Mouse (Mus musculus): ENCODE results near the gene Clasp1. TPM values are rescaled to one million over a fixed set of nuclear protein-coding genes. Genes with fewer than 3 reads are reported as not detected.

Gene Clasp1
- total RNA-seq, 2 experiments from 2014 or later, result 106 to 109 TPM

DNA sequence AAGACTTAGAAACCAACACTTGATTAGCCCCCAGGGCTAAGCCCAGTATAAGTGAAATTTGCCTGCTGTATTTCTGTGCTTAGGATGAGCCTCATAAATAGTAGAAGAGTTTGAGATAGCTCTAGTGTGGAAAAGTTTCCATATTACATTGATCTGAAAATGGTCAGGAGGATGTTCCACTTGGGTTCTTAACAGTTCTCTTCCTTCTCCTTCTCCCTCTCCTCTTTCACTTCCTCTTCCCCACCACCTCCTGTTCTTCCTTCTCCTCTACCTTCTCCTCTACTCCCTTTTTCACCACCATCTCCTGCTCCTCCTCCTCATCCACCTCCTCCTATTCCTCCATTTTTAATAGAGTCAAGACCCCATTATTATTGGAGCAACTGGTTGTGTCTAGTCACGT, 59.4 kb downstream of the Clasp1 start:
- DNase-seq (ENCODE audit: low spot score in 2 of 2), result no peak

DNA sequence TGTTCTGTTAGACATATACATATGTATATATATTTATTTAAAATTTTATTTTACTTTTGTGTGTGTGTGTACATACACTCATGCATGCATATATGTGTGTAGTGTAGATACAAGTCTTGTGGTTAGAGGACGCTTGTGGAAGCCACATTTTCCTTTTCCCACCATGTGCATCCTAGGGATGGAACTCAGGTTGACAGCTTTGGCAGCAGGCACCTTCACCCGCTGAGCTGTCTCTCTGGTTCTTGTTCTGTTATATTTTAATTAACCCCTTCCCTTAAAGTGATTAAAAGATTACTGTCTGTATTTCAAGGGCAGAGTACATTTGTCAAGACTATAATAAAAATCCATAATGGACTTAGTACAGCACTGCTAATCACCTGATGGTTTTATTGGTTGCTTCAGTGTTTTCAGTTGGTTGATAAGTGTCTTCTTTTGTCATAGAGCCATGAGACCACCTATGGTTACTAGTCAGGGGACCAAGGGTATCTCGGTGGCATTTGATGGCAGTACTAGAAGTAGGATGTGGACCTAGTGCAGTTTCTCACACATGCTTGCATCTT, 62.1 kb downstream of the Clasp1 start:
- no peak for DNase-seq (ENCODE audit: low spot score in 2 of 2)

DNA sequence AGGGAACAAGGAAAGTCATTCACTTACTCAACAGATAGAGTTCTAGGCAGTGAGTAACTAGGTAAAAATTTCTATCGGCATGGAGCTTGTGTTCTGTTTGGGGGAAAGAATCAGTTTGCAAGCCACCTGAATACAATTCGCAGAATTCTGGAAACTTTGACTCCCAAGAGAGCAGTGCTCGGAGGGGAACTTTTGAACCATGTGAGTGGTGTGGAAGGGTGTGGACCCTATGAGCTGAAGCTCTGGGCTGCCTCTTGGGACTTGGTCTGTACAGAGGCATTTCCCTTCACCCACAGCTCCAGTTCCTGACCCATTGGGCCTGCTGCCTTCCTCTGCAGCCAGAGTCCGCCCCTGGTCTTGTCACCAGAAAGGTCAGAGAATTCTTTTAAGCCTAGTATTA, 64.7 kb downstream of the Clasp1 start:
- DNase-seq (ENCODE audit: low spot score in 2 of 2), result no peak

DNA sequence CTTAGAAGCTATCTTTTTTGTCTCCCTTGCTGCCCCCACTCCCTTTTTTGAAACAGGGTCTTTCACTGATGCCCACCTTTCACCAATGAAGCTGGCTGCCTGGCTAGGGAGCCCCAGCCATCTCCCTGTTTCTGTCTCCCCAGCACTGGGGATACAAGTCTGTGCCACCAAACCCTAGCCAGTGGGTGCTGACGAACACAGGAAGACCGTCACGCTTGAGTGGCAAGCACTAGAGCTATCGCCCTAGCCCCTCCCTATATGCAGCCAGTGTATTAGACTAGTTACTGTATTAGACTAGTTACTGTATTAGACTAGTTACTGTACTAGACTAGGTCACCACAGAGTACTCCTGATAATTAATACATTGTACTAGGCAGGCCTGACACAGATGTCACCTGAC, 66.0 kb downstream of the Clasp1 start:
- no peak for DNase-seq (ENCODE audit: low spot score in 2 of 2)

DNA sequence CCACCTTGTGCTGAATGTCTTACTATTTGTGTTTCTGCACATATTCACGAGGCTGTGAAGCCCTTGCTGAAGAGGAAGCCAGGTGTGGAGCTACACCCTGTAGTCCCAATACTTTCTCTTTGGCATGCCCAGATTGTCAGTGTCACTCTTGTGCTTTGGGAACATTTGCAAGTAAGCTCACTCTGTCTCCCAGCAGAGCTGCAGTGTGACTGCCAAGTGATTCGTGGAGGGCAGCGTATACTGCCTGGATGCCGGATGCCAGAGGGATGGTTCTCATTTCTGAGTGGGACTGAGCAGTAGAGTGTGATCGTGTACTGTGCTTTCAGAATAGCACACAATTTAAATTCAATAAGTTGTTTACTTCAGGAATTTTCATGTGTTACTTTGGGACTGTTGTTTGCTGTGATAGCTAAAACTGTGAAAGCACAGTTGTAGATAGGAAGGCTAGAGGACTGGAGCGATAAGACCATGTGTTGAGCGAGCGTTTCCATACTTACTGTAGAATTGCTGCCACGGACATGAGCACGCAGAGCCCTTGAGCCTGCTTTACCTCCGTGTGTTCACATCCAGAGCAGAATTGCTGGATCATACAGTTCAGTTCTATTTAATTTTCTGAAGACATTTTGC, 68.5 kb downstream of the Clasp1 start:
- DNase-seq (ENCODE audit: low spot score in 2 of 2), result peak; percentile 27 to 47

DNA sequence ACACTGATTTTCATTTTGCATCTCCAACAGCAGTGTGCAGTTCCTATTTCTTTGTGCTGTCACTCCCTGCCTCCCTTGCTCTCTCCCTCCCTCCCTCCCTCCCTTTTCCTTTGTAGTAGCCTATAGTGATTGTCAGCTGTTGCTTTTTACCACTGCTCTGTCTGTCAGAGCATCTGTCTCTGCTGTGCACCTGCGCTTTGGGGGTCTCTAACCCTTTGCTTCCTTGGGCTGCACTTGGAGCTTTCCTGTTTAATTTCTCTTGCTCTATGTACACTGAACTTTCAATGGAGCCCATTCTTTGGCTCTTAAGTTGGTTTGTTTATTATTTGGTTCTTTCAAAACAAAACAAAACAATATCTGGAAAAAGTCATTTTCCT, 69.0 kb downstream of the Clasp1 start:
- DNase-seq (ENCODE audit: low spot score in 2 of 2), result no peak

DNA sequence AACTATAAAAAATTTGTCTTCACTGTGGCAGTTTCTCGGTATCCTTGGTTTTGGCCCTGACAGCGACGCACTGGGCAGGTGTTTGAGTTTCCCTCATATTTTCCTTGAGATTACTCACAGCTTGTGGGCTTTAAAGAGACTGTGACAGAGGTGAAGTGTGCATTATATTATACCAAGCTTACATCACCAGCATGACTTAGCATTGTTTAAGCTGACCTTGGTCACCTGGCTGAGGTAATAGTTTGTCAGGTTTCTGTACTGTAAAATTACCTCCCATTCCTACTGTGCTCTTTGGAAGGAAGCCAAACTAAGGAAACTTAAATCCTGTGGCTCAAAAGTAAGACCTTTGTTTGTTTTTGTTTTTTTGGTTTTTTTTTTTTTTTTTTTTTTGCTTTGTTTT, 69.4 kb downstream of the Clasp1 start:
- DNase-seq (ENCODE audit: low spot score in 2 of 2), result no peak

DNA sequence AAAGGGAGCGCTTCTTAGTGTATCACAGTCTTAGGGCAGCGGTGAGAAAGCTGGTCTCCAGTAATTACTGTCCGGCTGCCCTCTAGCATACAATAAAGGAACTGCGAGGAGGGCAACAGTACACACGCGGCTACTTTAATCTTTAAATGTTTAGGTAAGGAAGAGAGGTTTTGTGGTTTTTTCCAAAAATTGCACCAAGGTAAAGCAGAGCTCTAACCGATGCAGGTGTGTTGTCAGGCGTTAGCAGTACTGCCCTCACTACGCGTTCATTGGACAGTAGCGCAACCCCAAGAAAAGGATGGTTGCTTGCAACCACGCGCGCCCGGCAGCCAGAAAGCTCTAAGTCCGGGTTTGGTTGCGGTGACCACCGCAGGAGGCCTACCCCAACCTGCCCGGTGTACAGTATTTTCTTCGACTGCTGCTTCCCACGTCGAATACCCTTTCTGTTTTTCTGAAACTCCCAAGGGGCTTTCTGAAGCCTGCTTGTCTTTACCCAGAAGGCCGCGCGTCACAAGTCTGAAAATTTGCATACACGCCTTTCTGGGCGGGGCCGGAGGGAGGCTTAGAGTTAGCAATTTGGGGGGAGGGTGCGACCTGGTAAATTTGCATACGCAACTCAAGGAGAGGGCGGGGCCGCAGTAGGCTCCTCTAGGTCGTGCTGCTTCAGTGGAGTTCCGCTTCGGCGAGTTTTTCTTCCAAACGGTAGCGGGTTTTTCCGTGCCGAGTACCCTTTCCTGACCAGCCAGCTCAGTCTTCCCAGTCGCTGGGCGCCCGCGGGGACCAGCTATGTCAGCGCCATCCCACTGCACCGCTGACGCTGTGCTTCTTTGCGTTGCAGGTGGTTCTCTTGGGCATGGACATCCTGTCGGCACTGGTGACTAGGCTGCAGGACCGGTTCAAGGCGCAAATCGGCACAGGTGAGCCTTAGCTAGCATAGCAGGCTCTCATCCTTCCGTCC, 70.4 kb downstream of the Clasp1 start:
- peak; percentile 84 to 86 for DNase-seq (ENCODE audit: low spot score in 2 of 2)

DNA sequence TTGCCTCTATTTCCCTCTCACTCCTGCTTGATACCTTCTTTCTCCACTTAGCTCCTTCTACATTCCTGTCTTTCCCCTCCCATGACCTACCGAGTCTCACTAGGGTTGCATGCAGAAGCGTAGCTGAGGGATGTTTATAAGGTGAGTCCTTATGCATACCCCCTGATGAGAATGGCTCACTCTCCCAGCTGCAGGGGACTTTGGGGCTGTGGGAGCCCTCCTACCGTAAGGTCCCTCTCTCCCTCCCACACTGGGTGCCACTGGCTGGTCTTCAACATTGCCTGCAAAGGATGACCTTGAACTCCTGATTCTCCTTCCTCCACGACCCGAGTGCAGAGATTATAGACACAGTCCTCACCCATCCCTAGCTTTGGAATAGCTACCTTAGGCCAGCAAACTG, 71.9 kb downstream of the Clasp1 start:
- no peak for DNase-seq (ENCODE audit: low spot score in 2 of 2)

DNA sequence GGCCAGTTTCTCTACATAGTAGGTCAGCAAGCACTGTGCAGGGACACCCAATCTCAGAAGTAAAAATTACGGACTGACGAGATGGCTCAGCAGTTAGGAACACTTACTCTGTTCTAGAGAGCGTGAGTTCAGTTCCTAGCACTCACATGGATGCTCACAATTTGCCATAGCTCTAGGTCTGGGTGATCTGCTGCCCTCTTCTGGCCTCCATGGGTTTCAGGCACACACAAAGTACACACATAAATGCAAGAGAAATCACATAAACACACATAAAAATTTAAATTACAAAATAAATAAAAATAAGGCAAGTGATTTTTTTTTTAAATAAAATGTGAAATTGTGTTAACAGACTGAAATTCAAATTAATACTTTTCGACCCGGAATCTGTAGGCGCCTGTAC, 77.2 kb downstream of the Clasp1 start:
- DNase-seq (ENCODE audit: low spot score in 2 of 2), result no peak

DNA sequence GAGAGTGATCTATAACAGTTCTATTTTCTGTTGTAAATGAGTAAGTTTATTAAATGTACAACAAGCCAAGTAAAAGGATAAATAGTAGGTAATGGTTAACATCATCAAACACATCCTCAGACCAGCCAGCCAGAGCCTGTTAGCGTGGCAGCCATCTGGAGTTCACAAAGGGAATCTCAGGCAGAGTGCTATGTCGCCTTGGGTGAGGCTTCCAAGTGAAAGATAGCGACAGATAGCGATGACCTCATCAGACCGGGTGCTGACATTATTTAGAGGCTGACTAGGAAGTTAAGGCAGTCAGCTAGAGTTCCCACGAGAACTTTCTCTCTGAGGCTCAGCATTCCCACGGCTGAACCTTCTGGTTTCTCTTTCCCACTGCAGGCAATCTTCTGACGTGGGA, 83.5 kb downstream of the Clasp1 start:
- DNase-seq (ENCODE audit: low spot score in 2 of 2), result no peak

DNA sequence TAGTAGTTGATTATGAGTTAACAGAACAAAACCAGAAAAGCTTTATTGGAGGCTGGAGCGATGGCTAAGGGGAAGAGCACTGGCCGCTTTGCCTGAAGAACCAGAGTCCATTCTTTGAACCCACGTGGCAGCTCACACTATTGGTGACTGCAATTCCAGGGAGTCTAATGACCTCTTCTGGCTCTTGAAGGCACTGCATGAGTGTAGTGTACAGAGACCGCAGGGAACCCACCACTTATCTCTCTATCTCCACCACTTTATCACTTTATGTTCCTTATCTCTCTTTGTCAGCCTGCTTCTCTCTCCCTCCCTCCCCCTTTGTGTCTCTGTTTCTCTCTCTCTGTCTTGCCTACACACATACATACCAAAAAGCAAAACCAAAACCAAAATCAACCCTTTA, 88.1 kb downstream of the Clasp1 start:
- no peak for DNase-seq (ENCODE audit: low spot score in 2 of 2)

DNA sequence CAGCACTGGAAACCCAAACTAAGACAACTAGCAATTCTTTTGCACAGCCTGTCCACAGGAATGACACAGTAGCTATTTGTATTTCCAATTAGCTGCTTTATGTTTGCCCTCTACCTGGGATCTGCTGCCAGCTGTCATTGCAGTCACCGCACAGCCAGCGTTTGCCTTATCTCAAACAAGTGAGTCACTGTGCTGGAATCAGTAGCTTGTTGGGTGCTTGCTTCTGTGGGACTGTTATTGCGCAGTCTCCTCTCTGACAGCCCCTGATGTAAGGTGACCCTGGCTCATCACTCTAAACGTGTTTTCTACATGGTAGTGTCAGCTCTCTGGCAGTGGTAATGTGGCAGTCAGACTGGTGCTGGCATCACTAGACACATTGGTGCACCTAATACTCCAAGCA, 90.4 kb downstream of the Clasp1 start:
- no peak for DNase-seq (ENCODE audit: low spot score in 2 of 2)

DNA sequence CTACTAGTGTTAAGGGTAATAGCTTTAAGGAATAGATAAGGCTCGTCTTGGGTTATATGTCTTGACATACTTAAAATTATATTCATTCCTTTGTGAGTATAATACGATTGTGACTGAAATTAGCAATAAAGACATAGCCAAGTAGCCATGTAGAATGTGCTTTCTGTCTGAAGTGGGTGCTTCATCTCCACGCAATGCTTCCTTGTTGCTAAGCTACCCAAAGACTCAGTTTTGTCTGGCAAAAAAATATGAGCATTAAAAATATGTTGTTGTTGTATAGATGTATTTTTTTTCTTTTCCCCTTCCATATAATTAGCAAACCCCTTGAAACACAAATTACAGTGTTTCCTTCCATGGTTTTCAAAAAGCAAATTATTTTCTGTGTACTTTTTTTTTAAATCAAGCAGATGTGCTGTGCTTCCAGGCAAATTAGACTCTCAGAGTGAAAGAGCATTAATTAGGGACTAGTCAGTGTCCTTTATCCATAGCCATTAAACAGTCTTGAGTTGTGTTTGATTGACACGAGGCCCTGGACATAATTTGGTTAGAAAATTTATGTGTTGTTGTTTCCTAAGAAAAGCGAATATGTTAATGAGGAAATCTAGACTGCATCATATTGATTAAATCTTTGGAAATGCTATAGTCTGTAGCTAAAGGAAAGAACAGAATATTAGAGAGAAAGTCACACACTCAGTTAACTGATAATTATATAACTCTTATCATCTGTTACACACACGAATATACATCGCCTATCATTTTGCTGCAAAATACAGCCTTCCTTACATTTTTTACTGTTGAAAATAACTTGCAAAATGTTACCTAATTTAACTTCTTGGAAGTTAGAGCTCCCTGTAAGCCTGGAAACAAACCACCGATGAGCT, 91.9 kb downstream of the Clasp1 start:
- DNase-seq (ENCODE audit: low spot score in 2 of 2), result no peak

DNA sequence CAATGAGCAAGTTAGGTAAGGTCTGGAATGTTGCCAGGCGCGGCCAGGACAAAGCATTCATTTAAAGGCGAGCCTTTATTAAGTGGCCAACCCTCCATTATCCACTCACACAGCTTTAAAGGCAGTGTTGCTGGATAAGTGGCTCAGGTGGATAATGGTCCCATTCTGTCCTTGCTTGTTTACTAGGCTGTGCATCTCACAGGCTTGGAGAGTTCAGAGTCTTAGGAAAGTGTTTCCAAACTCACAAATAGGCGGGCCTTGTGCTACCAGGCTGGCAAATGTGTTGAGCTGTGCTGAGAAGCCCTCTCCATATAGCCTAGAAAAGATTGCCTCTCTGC, 92.5 kb downstream of the Clasp1 start:
- DNase-seq (ENCODE audit: low spot score in 2 of 2), result peak; percentile 23 to 37

DNA sequence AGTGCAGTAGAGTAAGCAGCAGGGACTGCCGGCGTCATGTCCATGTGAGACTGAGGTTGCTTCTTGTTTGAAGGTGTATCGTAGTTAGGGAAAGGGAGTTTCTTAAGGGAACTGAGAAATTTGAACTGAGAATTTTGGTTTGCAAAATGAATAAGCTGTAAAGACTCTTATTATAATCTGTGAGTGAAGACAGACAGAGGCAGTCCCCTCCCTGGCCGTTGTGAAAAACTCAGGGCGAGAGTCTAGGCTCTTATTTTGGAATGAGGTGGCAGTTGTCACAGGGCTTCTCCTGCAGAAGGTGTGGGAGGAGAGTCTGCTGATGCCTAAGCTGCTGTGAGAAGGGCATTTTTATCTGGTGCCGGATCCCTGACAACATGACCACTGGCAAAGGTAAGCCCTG, 92.8 kb downstream of the Clasp1 start:
- DNase-seq (ENCODE audit: low spot score in 2 of 2), result peak; percentile 53 to 70

DNA sequence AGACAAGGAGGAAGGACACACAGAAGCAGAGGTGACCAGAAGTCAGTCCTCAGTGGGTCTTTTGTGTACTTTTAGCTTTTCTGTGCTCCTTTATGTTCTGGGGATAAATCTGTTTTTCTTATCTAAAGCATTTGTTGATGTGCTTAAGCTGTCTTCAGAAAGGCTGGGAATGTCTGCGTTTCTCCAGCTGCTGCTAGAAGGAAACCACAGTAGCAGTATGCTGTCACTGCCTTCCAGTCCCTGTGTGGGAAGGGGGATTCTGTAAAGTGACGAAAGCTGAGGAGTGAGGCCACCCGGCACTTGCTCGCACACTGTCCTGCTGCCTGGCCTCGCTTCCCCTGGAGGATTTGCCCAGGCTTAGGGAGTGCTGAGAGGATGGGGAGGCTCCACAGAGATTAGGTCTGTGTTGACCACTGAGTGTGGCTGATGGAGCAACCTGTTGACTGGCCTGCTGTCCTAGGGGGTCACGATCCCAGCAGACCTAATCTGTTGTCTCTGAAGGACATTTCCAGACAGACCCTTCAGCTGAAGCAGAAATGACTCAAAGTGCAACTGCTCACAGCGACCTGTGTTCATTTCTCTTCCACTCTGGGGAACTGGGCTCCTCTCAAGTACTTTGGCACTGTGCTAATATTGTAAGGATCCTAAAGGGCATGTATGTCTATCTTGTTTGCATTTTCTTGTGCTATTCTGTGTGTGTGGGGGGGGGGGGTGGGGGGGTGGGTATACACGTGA, 93.6 kb downstream of the Clasp1 start:
- DNase-seq (ENCODE audit: low spot score in 2 of 2), result no peak

DNA sequence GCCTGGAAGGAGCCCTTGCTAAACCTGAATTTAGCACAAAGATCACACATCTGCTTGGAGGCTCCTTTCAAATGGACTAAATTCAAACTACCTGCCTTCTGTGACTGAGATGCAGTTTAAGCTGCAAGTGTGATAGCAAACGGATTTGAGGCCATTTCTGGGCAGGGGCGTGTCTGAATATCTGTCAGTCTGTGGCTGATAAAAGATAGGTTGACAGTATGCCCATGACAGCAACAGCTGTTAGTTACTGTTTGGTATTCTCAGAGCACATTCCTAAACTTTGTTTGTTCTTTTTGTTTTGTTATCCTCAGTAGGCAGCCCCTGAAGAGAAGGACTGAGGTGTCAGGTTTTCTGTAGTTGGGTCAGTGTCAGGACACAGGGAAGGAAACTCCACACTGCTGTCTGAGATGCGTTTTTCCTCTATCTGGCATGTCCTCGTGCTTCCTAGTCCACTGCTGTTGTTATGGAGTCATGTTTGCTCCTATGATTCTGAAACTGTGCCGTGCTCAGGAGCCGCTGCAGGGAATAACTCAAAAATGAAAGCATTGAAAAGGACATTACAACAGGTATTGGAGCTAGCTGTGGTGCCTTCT, 94.7 kb downstream of the Clasp1 start:
- DNase-seq (ENCODE audit: low spot score in 2 of 2), result no peak

DNA sequence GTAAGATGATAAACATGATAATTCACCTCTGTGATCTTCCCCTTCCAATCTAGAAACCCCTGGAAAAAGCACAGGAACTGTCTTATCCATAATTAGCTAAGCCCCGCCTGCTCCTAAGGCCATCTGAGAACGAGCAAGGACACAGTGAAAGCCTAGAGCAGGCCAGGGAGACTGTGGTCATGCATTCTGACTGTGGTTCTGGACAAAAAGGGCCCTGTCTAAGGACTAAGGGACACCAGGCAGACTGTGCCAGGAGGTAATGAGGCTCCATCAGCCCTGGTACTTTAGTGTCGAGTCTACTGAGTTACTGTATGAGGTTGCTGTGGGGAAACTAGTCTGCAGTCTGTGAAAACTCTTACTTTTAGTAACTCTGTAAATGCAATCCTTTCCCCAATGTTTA, 96.7 kb downstream of the Clasp1 start:
- no peak for DNase-seq (ENCODE audit: low spot score in 2 of 2)

DNA sequence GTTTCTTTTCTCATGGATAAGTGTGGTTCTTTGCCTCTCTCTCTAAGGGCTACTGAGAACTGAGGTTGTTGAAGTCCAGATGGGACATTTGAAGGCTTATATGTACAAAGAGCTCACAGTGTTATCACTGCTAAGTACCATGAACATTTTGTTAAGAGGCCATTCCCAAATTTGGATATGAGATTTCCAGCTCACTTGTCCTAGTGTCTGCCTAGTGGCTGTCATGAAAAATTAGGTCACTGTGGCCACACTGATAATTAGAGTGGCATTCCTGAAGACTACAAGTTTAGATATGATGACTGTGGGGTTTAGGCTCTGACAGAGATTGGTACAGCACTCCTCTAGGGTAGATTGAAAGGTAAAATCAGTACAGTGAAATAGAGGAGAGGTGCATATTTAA, 97.2 kb downstream of the Clasp1 start:
- no peak for DNase-seq (ENCODE audit: low spot score in 2 of 2)

Measured in left cerebral cortex, adult 18-20 months (tissue).